In genomic region chr10:77164437-77165052, GRCm38 (mm10) we compare ENCODE assay signal across 8 mouse cellular contexts. TPM values are rescaled to one million over a fixed set of nuclear protein-coding genes. Genes with fewer than 3 reads are reported as not detected.
A peak's percentile ranks its signal among the peaks of the same experiment; 100 is the strongest.
DNase-seq lines count a peak whose midpoint lies in the region; ATAC-seq and TF ChIP-seq lines count a peak whose summit lies in the region.

No protein-coding gene starts in this region.

- WGBS in heart, embryonic 11.5 days (ENCODE audit: insufficient replicate concordance): 3% methylated on average over 9 of the region's 9 CpGs
- WGBS in embryonic facial prominence, embryonic 15.5 days: 13% methylated on average over 9 of the region's 9 CpGs
- WGBS in midbrain, embryonic 12.5 days: 3% methylated on average over 9 of the region's 9 CpGs

- H3K9ac ChIP-seq in heart, embryonic 11.5 days (ENCODE audit: low read depth, low read length): peak overlapping the region; percentile 82
- no peak overlapping the region for H3K9ac ChIP-seq in embryonic facial prominence, embryonic 15.5 days
- no peak overlapping the region; the same call in 1 of the 2 replicates for H3K9ac ChIP-seq in midbrain, embryonic 12.5 days (replicated peaks)

- no peak for ATAC-seq in heart, embryonic 11.5 days (replicated peaks; ENCODE audit: insufficient number of reproducible peaks, low FRiP score, low TSS enrichment)
- no peak for ATAC-seq in embryonic facial prominence, embryonic 15.5 days (ENCODE audit: insufficient number of reproducible peaks, low FRiP score, low TSS enrichment, low read depth)
- 0 out of 2 replicates have a peak, but pooled peaks have one; percentile 20 for ATAC-seq in midbrain, embryonic 12.5 days (ENCODE audit: low FRiP score, low read depth)

- TF ChIP-seq CTCF in E14TG2a.4 (conservative IDR thresholded peaks at IDR 0.05; ENCODE audit: low read length): no peak

- peak overlapping the region; percentile 85 for H3K27ac ChIP-seq in heart, embryonic 11.5 days (ENCODE audit: low read depth, low read length)
- no peak overlapping the region for H3K27ac ChIP-seq in embryonic facial prominence, embryonic 15.5 days (replicated peaks)
- peak overlapping the region; percentile 63 for H3K27ac ChIP-seq in midbrain, embryonic 12.5 days (replicated peaks)

- H3K4me1 ChIP-seq in heart, embryonic 11.5 days (ENCODE audit: control insufficient read depth, insufficient read depth, low read length): peaks cover 54% of the 10 kb centered on the region
- peaks cover 80% of the 10 kb centered on the region for H3K4me1 ChIP-seq in E14TG2a.4 (replicated peaks; ENCODE audit: low read depth, low read length)
- H3K4me1 ChIP-seq in embryonic facial prominence, embryonic 15.5 days: peaks cover 32% of the 10 kb centered on the region
- peaks cover 32% of the 10 kb centered on the region for H3K4me1 ChIP-seq in midbrain, embryonic 12.5 days

- DNase-seq in heart, postnatal 25 days (ENCODE audit: low spot score): no peak
- no peak for DNase-seq in adrenal gland, adult 8-10 months
- no peak for DNase-seq in urinary bladder, adult 18-20 months (ENCODE audit: low spot score in 2 of 2)
- no peak for DNase-seq in urinary bladder, postnatal 14 days (ENCODE audit: low spot score)

- peak overlapping the region; percentile 95 for H3K4me2 ChIP-seq in heart, embryonic 11.5 days
- H3K4me2 ChIP-seq in embryonic facial prominence, embryonic 15.5 days (replicated peaks): peak overlapping the region; percentile 86
- H3K4me2 ChIP-seq in midbrain, embryonic 12.5 days (replicated peaks): peak overlapping the region; percentile 93

- intact Hi-C loops in heart, postnatal 25 days (cut with DNase I): no loop called here

- peak overlapping the region; percentile 83 for H3K4me3 ChIP-seq in heart, embryonic 11.5 days (ENCODE audit: low read depth, low read length)
- H3K4me3 ChIP-seq in E14TG2a.4 (replicated peaks; ENCODE audit: low read length): peak overlapping the region; percentile 94
- 0 out of 2 replicates have a peak overlapping the region, but pooled peaks have one; percentile 10 for H3K4me3 ChIP-seq in embryonic facial prominence, embryonic 15.5 days (replicated peaks)
- peak overlapping the region; percentile 53 for H3K4me3 ChIP-seq in midbrain, embryonic 12.5 days

- no peaks in the 10 kb centered on the region for H3K9me3 ChIP-seq in heart, embryonic 11.5 days (replicated peaks; ENCODE audit: control insufficient read depth, low read length)
- no peaks in the 10 kb centered on the region for H3K9me3 ChIP-seq in E14TG2a.4 (ENCODE audit: low read length)
- no peaks in the 10 kb centered on the region for H3K9me3 ChIP-seq in embryonic facial prominence, embryonic 15.5 days (replicated peaks)
- no peaks in the 10 kb centered on the region for H3K9me3 ChIP-seq in midbrain, embryonic 12.5 days

- no peaks in the 10 kb centered on the region for H3K27me3 ChIP-seq in heart, embryonic 11.5 days (ENCODE audit: control insufficient read depth, insufficient read depth, low read length)
- H3K27me3 ChIP-seq in E14TG2a.4 (ENCODE audit: insufficient read depth, low read length): no peaks in the 10 kb centered on the region; the same call in none of the 2 replicates
- peaks cover 28% of the 10 kb centered on the region for H3K27me3 ChIP-seq in embryonic facial prominence, embryonic 15.5 days
- H3K27me3 ChIP-seq in midbrain, embryonic 12.5 days: peaks cover 40% of the 10 kb centered on the region

- no peaks in the 10 kb centered on the region for H3K36me3 ChIP-seq in heart, embryonic 11.5 days (ENCODE audit: control insufficient read depth, insufficient read depth, low read length)
- peaks cover 40% of the 10 kb centered on the region for H3K36me3 ChIP-seq in E14TG2a.4 (ENCODE audit: insufficient read depth, low read length)
- H3K36me3 ChIP-seq in embryonic facial prominence, embryonic 15.5 days: no peaks in the 10 kb centered on the region
- no peaks in the 10 kb centered on the region for H3K36me3 ChIP-seq in midbrain, embryonic 12.5 days

RNA-seq across cellular contexts. Expression of gene Col18a1, which starts 1.8 kb away (rescaled TPM):
- polyA plus RNA-seq in heart, embryonic 11.5 days (2014; fragmentation: Nextera tagmentation; extraction: Ambion mirVana): 113 and 164 TPM in 2 replicates
- total RNA-seq in heart, postnatal 25 days (2021): 10 to 100 TPM; 13.0 to 15.3 TPM
- 85.6 and 86.5 TPM in 2 replicates for polyA plus RNA-seq in embryonic facial prominence, embryonic 15.5 days (2015; fragmentation: Nextera tagmentation; extraction: Ambion mirVana)
- polyA plus RNA-seq in midbrain, embryonic 12.5 days (2016; fragmentation: Nextera tagmentation; extraction: Ambion mirVana): 89.2 and 90.0 TPM in 2 replicates
- 10 to 100 TPM; 41.9 to 49.0 (median 48.0) TPM for total RNA-seq in adrenal gland, adult 8-10 months (2022)

Comparison
In these comparisons a context has a peak if more than half of its experiments do, and no peak if none do; other contexts are left out.
1. H3K4me3 ChIP-seq: peak in every context shown above with its lines; median percentile 94 in E14TG2a.4; 83 in heart, embryonic 11.5 days; 53 in midbrain, embryonic 12.5 days; 10 in embryonic facial prominence, embryonic 15.5 days.